Mouse (Mus musculus) midbrain, embryonic 14.5 days (tissue): ENCODE measurements around the gene Tnfsf12. TPM values are rescaled to one million over a fixed set of nuclear protein-coding genes. Genes with fewer than 3 reads are reported as not detected.
A peak's percentile ranks its signal among the peaks of the same experiment; 100 is the strongest.

Experiments used
- ATAC-seq: fragments of 200-750 bp; cut with Nextera tagmentation; 2 replicates; pipeline ENCODE4 v1.8.0; 2017; ENCODE audit warnings: moderate number of reproducible peaks, moderate library complexity; ENCODE audit not compliant: low FRiP score, low TSS enrichment
- DNase-seq: peaks from one replicate; pipeline ENCODE4 v3.0.0-alpha.2; 2015
- H3K27ac ChIP-seq: fragments of 300-500 bp; sonication (generic); replicated peaks from 2 replicates; pipeline ENCODE4 v1.5.1; 2014; ENCODE audit warnings: mild to moderate bottlenecking, low read depth, low read length, moderate library complexity
- H3K27me3 ChIP-seq: fragments of 300-500 bp; sonication (generic); 2 replicates; pipeline ENCODE4 v1.6.1; 2014; ENCODE audit warnings: low read length, control low read depth, mixed read lengths; ENCODE audit not compliant: control insufficient read depth, insufficient read depth
- H3K36me3 ChIP-seq: fragments of 300-500 bp; sonication (generic); 2 replicates; pipeline ENCODE4 v1.6.1; 2014; ENCODE audit warnings: low read length, control low read depth; ENCODE audit not compliant: control insufficient read depth, insufficient read depth
- H3K4me1 ChIP-seq: fragments of 300-500 bp; sonication (generic); 2 replicates; pipeline ENCODE4 v1.6.1; 2014; ENCODE audit warnings: mild to moderate bottlenecking, antibody characterized with exemption, low read length, control low read depth; ENCODE audit not compliant: control insufficient read depth, insufficient read depth
- H3K4me2 ChIP-seq: fragments of 300-500 bp; sonication (generic); 2 replicates; pipeline ENCODE4 v1.6.1; 2014; ENCODE audit warnings: mild to moderate bottlenecking, low read length, moderate library complexity
- H3K4me3 ChIP-seq: fragments of 300-500 bp; sonication (generic); replicated peaks from 2 replicates; pipeline ENCODE4 v1.5.1; 2014; ENCODE audit warnings: low read depth, low read length
- H3K9ac ChIP-seq: fragments of 300-500 bp; sonication (generic); replicated peaks from 2 replicates; pipeline ENCODE4 v1.6.1; 2014; ENCODE audit warnings: mild to moderate bottlenecking, low read length, moderate library complexity
- H3K9me3 ChIP-seq: fragments of 300-500 bp; sonication (generic); 2 replicates; pipeline ENCODE4 v1.6.1; 2016; ENCODE audit warnings: low read length, control low read depth, mixed read lengths; ENCODE audit not compliant: control insufficient read depth
- WGBS: fragments of 180-500 bp; shearing (Covaris S2); extraction: QIAGEN DNeasy Blood & Tissue Kit; methylation state at CpG from one replicate; pipeline ENCODE4 v1.1.7; 2014; 5-methylcytosine and 5-hydroxymethylcytosine counted together
- polyA plus RNA-seq: library from polyadenylated mRNA; unstranded; fragments of >200 nt; fragmentation: Nextera tagmentation; extraction: Ambion mirVana; gene quantifications from 2 replicates; pipeline ENCODE4 v1.2.1, GENCODE M21; 2014

Tnfsf12 gene
- polyA plus RNA-seq, 1 experiment from 2014 or later = 3.0 TPM

- Histone ChIP-seq H3K4me2 (no peak overlapping the region), H3K27ac (no peak overlapping the region), H3K9ac (no peak overlapping the region), H3K9me3 (no peaks in the 10 kb centered on the region), H3K36me3 (peaks cover 54% of the 10 kb centered on the region), H3K27me3 (no peaks in the 10 kb centered on the region), H3K4me1 (peaks cover 18% of the 10 kb centered on the region), H3K4me3 (no peak overlapping the region)
- ATAC-seq = no peak
- WGBS = 100% methylated on average over 2 of the region's 2 CpGs
- no peak for DNase-seq
These were observed 16.5 kb downstream of the Tnfsf12 start for GRCm38 (mm10) chr11:69679144-69679543.

- WGBS = under 1% methylated on average over 36 of the region's 36 CpGs
- Histone ChIP-seq H3K36me3 (peaks cover 77% of the 10 kb centered on the region), H3K4me2 (peak within 1 kb of the TSS; percentile 98), H3K4me1 (peaks cover 16% of the 10 kb centered on the region), H3K9me3 (no peaks in the 10 kb centered on the region), H3K27ac (peak within 1 kb of the TSS; percentile 96), H3K27me3 (no peaks in the 10 kb centered on the region), H3K9ac (peak within 1 kb of the TSS; percentile 99), H3K4me3 (peak within 1 kb of the TSS; percentile 100)
- DNase-seq = peak; percentile 100
- ATAC-seq = peak; percentile 97
These were observed 23.4 kb downstream of the Tnfsf12 start, which contains the start of gene Eif4a1 for GRCm38 (mm10) chr11:69672211-69672706. Gene Eif4a1, minus strand, starts transcription at chr11:69672423.

- H3K4me2 ChIP-seq = peak overlapping the region; percentile 98
These were observed 23.9 kb downstream of the Tnfsf12 start for GRCm38 (mm10) chr11:69671726-69672124.

GRCm38 (mm10) chr11:69670786-69671725 is 24.6 kb downstream of the Tnfsf12 start:
- Histone ChIP-seq H3K9ac (peak overlapping the region; percentile 99), H3K9me3 (no peaks in the 10 kb centered on the region), H3K36me3 (peaks cover 75% of the 10 kb centered on the region), H3K27ac (peak overlapping the region; percentile 96), H3K27me3 (no peaks in the 10 kb centered on the region), H3K4me2 (peak overlapping the region; percentile 98), H3K4me1 (peaks cover 16% of the 10 kb centered on the region), H3K4me3 (peak overlapping the region; percentile 100)
- peak; percentile 81 for ATAC-seq
- DNase-seq = peak; percentile 98
- 1% methylated on average over 58 of the region's 61 CpGs for WGBS

More at GRCm38 (mm10) chr11:69671726-69672124, 23.9 kb downstream of the Tnfsf12 start:
- peaks cover 75% of the 10 kb centered on the region for H3K36me3 ChIP-seq
- DNase-seq (no peak), ATAC-seq (peak; percentile 2; the same call in 1 of the 2 replicates)
- peaks cover 16% of the 10 kb centered on the region for H3K4me1 ChIP-seq
- H3K27me3 ChIP-seq = no peaks in the 10 kb centered on the region
- H3K27ac ChIP-seq = peak overlapping the region; percentile 96
- WGBS = under 1% methylated on average over 43 of the region's 43 CpGs
- H3K4me3 ChIP-seq = peak overlapping the region; percentile 100
- H3K9ac ChIP-seq = peak overlapping the region; percentile 99
- no peaks in the 10 kb centered on the region for H3K9me3 ChIP-seq

GRCm38 (mm10) chr11:69666665-69667005 is 29.0 kb downstream of the Tnfsf12 start:
- H3K9ac ChIP-seq = no peak overlapping the region

DNA sequence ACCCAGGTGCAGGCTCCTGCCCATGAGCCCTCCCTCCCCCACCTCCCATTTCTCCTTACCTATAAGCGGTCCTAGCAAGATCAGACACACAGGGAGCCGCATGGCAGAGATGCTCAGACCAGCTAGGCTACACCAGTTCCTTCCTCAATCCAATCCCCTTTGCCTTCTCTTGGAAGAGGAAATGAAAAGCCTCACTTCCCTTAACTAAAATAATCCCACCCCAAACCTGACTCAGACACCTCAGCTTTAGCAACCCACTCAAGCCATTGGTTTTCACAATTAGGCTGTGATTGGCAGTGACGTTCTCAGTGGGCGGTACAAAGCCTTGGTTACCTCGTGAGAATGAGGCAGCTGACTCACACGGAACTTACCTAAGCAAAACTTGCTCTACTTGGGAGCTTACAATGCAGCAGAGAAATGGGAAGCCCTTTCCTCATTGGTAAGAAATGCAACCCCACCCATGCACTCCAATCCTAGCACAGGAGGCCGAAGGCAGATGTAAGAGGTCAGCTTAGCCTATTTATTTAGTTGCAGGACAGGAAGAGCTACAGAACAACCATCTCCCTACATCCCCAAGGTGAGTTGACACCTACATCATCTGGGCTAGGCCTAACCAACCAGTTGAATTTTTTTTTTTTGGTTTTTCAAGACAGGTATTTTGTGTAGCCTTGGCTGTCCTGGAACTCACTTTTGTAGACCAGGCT is 29.5 kb downstream of the Tnfsf12 start, which contains the start of gene Cd68:
TSS of gene Cd68 (minus strand) at position 193 of the 704 bp plus-strand sequence.
- Histone ChIP-seq H3K9ac (no peak within 1 kb of the TSS), H3K4me3 (no peak within 1 kb of the TSS), H3K4me2 (no peak within 1 kb of the TSS), H3K27ac (0 out of 2 replicates have a peak within 1 kb of the TSS, but pooled peaks have one; percentile 20), H3K36me3 (peaks cover 75% of the 10 kb centered on the region), H3K9me3 (no peaks in the 10 kb centered on the region), H3K4me1 (peaks cover 23% of the 10 kb centered on the region), H3K27me3 (no peaks in the 10 kb centered on the region)
- ATAC-seq = no peak
- DNase-seq = no peak
- WGBS = 43% methylated on average over 7 of the region's 7 CpGs

More at GRCm38 (mm10) chr11:69666665-69667005, 29.0 kb downstream of the Tnfsf12 start:
- no peak overlapping the region for H3K4me2 ChIP-seq
- no peaks in the 10 kb centered on the region for H3K9me3 ChIP-seq
- H3K4me1 ChIP-seq = peaks cover 18% of the 10 kb centered on the region
- peaks cover 75% of the 10 kb centered on the region for H3K36me3 ChIP-seq
- no peak overlapping the region for H3K27ac ChIP-seq
- DNase-seq (no peak), ATAC-seq (no peak)
- H3K4me3 ChIP-seq = no peak overlapping the region
- WGBS = 90% methylated on average over 3 of the region's 3 CpGs
- H3K27me3 ChIP-seq = no peaks in the 10 kb centered on the region

GRCm38 (mm10) chr11:69665457-69665960 is 30.1 kb downstream of the Tnfsf12 start:
- WGBS = 80% methylated on average over 9 of the region's 9 CpGs
- no peak overlapping the region for H3K4me3 ChIP-seq
- H3K4me1 ChIP-seq = peaks cover 22% of the 10 kb centered on the region
- H3K27ac ChIP-seq = 0 out of 2 replicates have a peak overlapping the region, but pooled peaks have one; percentile 20
- H3K27me3 ChIP-seq = no peaks in the 10 kb centered on the region
- peaks cover 71% of the 10 kb centered on the region for H3K36me3 ChIP-seq
- H3K9ac ChIP-seq = no peak overlapping the region
- DNase-seq = no peak
- H3K9me3 ChIP-seq = no peaks in the 10 kb centered on the region
- ATAC-seq = no peak
- no peak overlapping the region for H3K4me2 ChIP-seq

- WGBS = 94% methylated on average over 7 of the region's 7 CpGs
- H3K27me3 ChIP-seq = no peaks in the 10 kb centered on the region
- H3K4me2 ChIP-seq = no peak overlapping the region
- peaks cover 64% of the 10 kb centered on the region for H3K36me3 ChIP-seq
- no peak overlapping the region for H3K4me3 ChIP-seq
- no peak for ATAC-seq
- DNase-seq = no peak
- no peaks in the 10 kb centered on the region for H3K9me3 ChIP-seq
- no peak overlapping the region for H3K9ac ChIP-seq
- H3K4me1 ChIP-seq = peaks cover 15% of the 10 kb centered on the region
- no peak overlapping the region for H3K27ac ChIP-seq
These were observed 30.8 kb downstream of the Tnfsf12 start for GRCm38 (mm10) chr11:69664841-69665240.
